Mouse (Mus musculus): ENCODE measurements at regions not wholly inside any gene's neighbourhood (a gene's known extent, or its start where the extent isn't known, plus 50 kb on each side); places are given as distances from the start of the nearest gene placed in this dataset.

DNA sequence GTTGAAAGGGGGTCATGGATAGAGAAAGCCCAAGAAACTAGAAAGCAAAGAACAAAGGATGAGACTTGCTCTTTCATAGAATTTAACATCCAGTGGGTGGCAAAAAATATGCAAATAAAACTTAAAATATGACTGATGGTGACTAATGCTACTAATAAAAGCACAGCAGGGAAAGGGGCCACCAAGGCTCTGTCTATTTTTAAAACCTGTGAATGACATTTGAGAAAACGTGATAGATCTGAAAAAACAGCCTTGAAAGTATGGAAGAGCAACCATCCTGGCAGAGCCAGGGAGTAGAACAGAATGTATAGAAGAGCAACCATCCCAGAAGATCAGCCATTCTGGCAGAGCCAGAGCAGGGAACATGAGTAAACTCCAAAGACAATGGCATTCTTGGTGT lies 91.9 kb upstream of the Hs3st1 start:
- in situ Hi-C loops (cut with MboI, MseI), result no loop called here

- in situ Hi-C loops (cut with MboI, MseI), result no loop called here
Measured at GRCm38 (mm10) chr5:39841186-39841585, 85.9 kb upstream of the Hs3st1 start.

- in situ Hi-C loops (cut with MboI, MseI), result no loop called here
Measured at GRCm38 (mm10) chr5:39840576-39840975, 85.3 kb upstream of the Hs3st1 start.

GRCm38 (mm10) chr5:39832565-39832964 lies 77.3 kb upstream of the Hs3st1 start:
- in situ Hi-C loops (cut with MboI, MseI), result no loop called here

GRCm38 (mm10) chr5:39824680-39825079 lies 69.4 kb upstream of the Hs3st1 start:
- in situ Hi-C loops (cut with MboI, MseI), result no loop called here

DNA sequence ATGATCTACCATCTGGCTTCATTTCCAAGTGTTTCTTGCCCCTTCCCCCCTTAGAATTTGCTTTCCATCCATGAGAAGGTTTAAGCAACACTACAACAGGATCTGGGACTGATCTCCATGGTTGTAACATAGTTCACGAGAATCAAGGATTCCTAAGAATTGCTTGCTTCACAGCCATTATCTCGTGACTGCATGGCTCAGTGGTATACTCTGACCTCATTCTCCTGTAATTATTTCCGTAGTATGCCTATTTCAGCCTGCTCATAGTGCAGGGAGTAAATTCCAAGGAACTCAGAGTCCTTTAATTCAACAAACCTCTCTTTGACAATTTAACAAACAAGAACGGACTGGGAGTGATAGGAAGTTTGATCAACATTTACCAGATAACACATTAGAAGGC lies 51.4 kb upstream of the Hs3st1 start:
- in situ Hi-C loops (cut with MboI, MseI), result no loop called here
